Mouse (Mus musculus) hindbrain, embryonic 15.5 days (tissue): ENCODE data around the gene Btnl10. TPM values are rescaled to one million over a fixed set of nuclear protein-coding genes. Genes with fewer than 3 reads are reported as not detected.

Experiments used
- ATAC-seq: fragments of 200-750 bp; cut with Nextera tagmentation; 2 replicates; pipeline ENCODE4 v1.8.0; 2017; ENCODE audit warnings: low read depth, moderate number of reproducible peaks, moderate TSS enrichment; ENCODE audit not compliant: low FRiP score
- H3K27ac ChIP-seq: fragments of 300-500 bp; sonication (generic); replicated peaks from 2 replicates; pipeline ENCODE4 v1.5.1; 2015; ENCODE audit warnings: mild to moderate bottlenecking, inconsistent platforms
- H3K27me3 ChIP-seq: fragments of 300-500 bp; sonication (generic); 2 replicates; pipeline ENCODE4 v1.6.1; 2015; ENCODE audit warnings: control low read depth, inconsistent platforms
- H3K36me3 ChIP-seq: fragments of 300-500 bp; sonication (generic); 2 replicates; pipeline ENCODE4 v1.6.1; 2015; ENCODE audit warnings: control low read depth, inconsistent platforms
- H3K4me1 ChIP-seq: fragments of 300-500 bp; sonication (generic); replicated peaks from 2 replicates; pipeline ENCODE4 v1.6.1; 2015; ENCODE audit warnings: control low read depth, inconsistent platforms
- H3K4me2 ChIP-seq: fragments of 300-500 bp; sonication (generic); 2 replicates; pipeline ENCODE4 v1.6.1; 2015; ENCODE audit warnings: moderate library complexity, mild to moderate bottlenecking, inconsistent platforms
- H3K4me3 ChIP-seq: fragments of 300-500 bp; sonication (generic); 2 replicates; pipeline ENCODE4 v1.5.1; 2015; ENCODE audit warnings: mild to moderate bottlenecking, inconsistent platforms
- H3K9ac ChIP-seq: fragments of 300-500 bp; sonication (generic); 2 replicates; pipeline ENCODE4 v1.6.1; 2015; ENCODE audit warnings: inconsistent platforms
- H3K9me3 ChIP-seq: fragments of 300-500 bp; sonication (generic); 2 replicates; pipeline ENCODE4 v1.6.1; 2016; ENCODE audit warnings: control low read depth, inconsistent platforms
- WGBS: fragments of 180-500 bp; shearing (Covaris S2); methylation state at CpG from one replicate; pipeline ENCODE4 v1.1.7; 2015; 5-methylcytosine and 5-hydroxymethylcytosine counted together
- microRNA-seq: library from miRNA; unstranded; fragments of <30 nt; microRNA quantifications from one replicate; pipeline ENCODE4, GENCODE M21; 2016
- polyA plus RNA-seq: library from polyadenylated mRNA; unstranded; fragments of >200 nt; fragmentation: Nextera tagmentation; extraction: Ambion mirVana; gene quantifications from 2 replicates; pipeline ENCODE4 v1.2.1, GENCODE M21; 2015

Btnl10 gene
- polyA plus RNA-seq, 1 experiment from 2014 or later = not detected

GRCm38 (mm10) chr11:58965001-58965760, 47.5 kb downstream of the Btnl10 start:
- WGBS = 41% methylated on average over 12 of the region's 12 CpGs
- Histone ChIP-seq H3K9ac (no peak overlapping the region), H3K4me3 (no peak overlapping the region)

DNA sequence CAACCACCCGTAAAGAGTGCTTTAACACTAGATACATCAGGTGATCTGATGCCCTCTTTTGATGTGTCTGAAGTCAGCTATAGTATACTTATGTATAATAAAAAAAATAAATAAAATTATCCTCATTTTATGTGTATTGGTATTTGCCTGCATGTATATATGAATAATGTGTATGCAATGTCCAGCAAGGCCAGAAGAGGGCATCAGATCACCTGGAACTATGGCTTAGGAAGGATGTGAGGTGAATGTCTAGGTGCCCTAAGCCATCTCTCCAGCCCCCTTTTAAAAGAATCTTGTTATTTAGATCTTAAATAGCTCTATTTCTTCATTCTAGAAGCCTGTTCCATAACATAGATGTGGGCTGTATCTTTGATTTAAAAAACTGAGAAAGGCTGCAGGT, 49.6 kb downstream of the Btnl10 start:
- H3K36me3 ChIP-seq = peaks cover 4% of the 10 kb centered on the region; the same call in 1 of the 2 replicates
- no peaks in the 10 kb centered on the region for H3K9me3 ChIP-seq
- no peaks in the 10 kb centered on the region for H3K27me3 ChIP-seq
- ATAC-seq = no peak
- H3K4me3 ChIP-seq = no peak overlapping the region
- no peak overlapping the region for H3K4me2 ChIP-seq
- 94% methylated on average over 1 of the region's 1 CpGs for WGBS
- H3K4me1 ChIP-seq = no peaks in the 10 kb centered on the region
- no peak overlapping the region for H3K27ac ChIP-seq
- no peak overlapping the region for H3K9ac ChIP-seq

More at GRCm38 (mm10) chr11:58965001-58965760, 47.5 kb downstream of the Btnl10 start:
- no peaks in the 10 kb centered on the region for H3K27me3 ChIP-seq
- no peak for ATAC-seq
- no peaks in the 10 kb centered on the region for H3K9me3 ChIP-seq
- H3K27ac ChIP-seq = no peak overlapping the region
- 0 out of 2 replicates have a peak, but pooled peaks cover 2% of the 10 kb centered on the region for H3K4me1 ChIP-seq
- peaks cover 4% of the 10 kb centered on the region; the same call in 1 of the 2 replicates for H3K36me3 ChIP-seq
- H3K4me2 ChIP-seq = no peak overlapping the region

- WGBS = 86% methylated on average over 7 of the region's 7 CpGs
- Histone ChIP-seq H3K9me3 (no peaks in the 10 kb centered on the region), H3K36me3 (peaks cover 4% of the 10 kb centered on the region; the same call in 1 of the 2 replicates), H3K4me2 (no peak overlapping the region), H3K4me1 (no peaks in the 10 kb centered on the region), H3K27ac (no peak overlapping the region), H3K27me3 (no peaks in the 10 kb centered on the region), H3K9ac (no peak overlapping the region), H3K4me3 (no peak overlapping the region)
- no peak for ATAC-seq
These were observed 50.8 kb downstream of the Btnl10 start for GRCm38 (mm10) chr11:58968551-58968950.

DNA sequence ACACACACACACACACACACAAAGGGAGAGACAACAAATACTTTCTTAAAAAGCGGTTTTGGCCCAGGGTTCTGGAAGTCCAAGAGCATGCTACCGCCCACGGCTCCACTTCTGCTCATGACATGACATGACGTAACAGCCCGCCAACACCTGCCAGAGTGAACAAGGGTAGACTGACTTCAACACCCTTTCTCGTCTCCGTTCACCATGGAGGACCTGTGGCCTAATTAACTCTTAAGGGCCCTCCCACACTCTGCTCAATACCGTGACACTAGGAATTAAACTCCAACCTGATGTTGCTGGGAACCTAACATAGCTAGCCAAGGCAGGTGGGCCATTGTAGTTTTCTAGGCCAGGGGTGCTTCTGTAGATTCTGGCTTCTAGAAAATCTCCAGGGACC, 51.3 kb downstream of the Btnl10 start:
- 88% methylated on average over 8 of the region's 8 CpGs for WGBS
- no peak for ATAC-seq
- H3K27ac ChIP-seq = no peak overlapping the region

DNA sequence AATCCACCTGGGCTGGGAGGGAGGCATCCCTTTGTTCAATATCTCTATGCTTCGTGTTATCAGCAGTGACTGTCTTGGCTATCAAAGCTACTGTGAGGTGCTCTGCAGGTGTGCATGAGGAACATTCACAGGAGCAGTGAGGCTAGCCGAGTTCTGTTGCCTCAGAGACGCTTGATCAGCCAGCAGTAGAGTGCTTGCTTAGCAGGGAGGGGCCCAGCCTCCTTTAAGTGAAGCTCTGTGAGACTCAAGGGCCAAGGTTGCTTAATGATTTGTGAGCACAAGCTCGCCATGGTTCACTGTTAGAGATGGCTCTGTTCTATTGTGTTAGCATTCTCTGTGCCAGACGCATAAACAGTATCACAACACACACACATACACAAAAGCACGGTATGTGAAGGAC, 52.0 kb downstream of the Btnl10 start:
- Histone ChIP-seq H3K4me2 (no peak overlapping the region), H3K36me3 (peaks cover 4% of the 10 kb centered on the region; the same call in 1 of the 2 replicates), H3K27ac (no peak overlapping the region), H3K27me3 (no peaks in the 10 kb centered on the region), H3K4me3 (no peak overlapping the region), H3K4me1 (no peaks in the 10 kb centered on the region), H3K9ac (no peak overlapping the region), H3K9me3 (no peaks in the 10 kb centered on the region)
- 83% methylated on average over 6 of the region's 6 CpGs for WGBS
- no peak for ATAC-seq

More for the DNA sequence above, 51.3 kb downstream of the Btnl10 start:
- H3K27me3 ChIP-seq = no peaks in the 10 kb centered on the region
- no peaks in the 10 kb centered on the region for H3K9me3 ChIP-seq
- peaks cover 4% of the 10 kb centered on the region; the same call in 1 of the 2 replicates for H3K36me3 ChIP-seq
- H3K4me1 ChIP-seq = no peaks in the 10 kb centered on the region
- H3K4me2 ChIP-seq = no peak overlapping the region
- no peak overlapping the region for H3K4me3 ChIP-seq
- H3K9ac ChIP-seq = no peak overlapping the region

DNA sequence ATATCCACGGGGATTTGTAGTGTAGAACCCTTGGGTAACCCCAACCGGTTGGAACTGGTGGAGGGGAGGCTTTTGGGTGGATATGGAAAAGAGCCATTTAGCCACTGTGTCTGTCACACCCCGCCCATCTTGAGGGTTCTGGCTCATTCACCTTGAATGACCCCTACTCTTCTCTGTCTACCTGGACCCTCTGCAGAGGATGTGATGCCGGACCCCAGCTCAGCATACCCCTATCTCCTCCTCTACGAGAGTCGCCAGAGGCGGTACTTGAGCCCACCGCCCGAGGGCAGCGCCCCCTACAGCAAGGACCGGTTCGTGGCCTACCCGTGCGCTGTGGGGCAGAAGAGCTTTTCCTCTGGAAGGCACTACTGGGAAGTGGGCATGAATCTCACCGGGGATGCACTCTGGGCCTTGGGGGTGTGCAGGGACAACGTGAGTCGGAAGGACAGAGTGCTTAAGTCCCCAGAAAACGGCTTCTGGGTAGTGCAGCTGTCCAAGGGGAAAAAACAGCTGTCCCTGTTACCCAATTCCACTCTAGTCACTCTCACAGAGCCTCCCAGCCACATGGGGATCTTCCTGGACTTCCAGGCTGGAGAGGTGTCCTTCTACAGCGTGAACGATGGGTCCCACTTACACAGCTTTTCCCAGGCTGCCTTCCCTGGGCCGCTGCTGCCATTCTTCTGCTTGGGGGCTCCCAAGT, 53.3 kb downstream of the Btnl10 start:
- Histone ChIP-seq H3K9ac (no peak overlapping the region), H3K4me3 (no peak overlapping the region), H3K9me3 (no peaks in the 10 kb centered on the region), H3K27me3 (no peaks in the 10 kb centered on the region), H3K4me2 (no peak overlapping the region), H3K4me1 (peaks cover 8% of the 10 kb centered on the region), H3K36me3 (peaks cover 4% of the 10 kb centered on the region; the same call in 1 of the 2 replicates), H3K27ac (no peak overlapping the region)
- no peak for ATAC-seq
- 91% methylated on average over 21 of the region's 21 CpGs for WGBS

GRCm38 (mm10) chr11:58971796-58972195, 54.1 kb downstream of the Btnl10 start:
- H3K27ac ChIP-seq = no peak overlapping the region
- H3K9ac ChIP-seq = no peak overlapping the region
- no peak overlapping the region for H3K4me2 ChIP-seq
- ATAC-seq = no peak
- H3K9me3 ChIP-seq = no peaks in the 10 kb centered on the region
- H3K27me3 ChIP-seq = no peaks in the 10 kb centered on the region
- 94% methylated on average over 3 of the region's 3 CpGs for WGBS
- peaks cover 11% of the 10 kb centered on the region for H3K4me1 ChIP-seq
- peaks cover 4% of the 10 kb centered on the region; the same call in 1 of the 2 replicates for H3K36me3 ChIP-seq
- H3K4me3 ChIP-seq = no peak overlapping the region

GRCm38 (mm10) chr11:58974414-58974813, 56.7 kb downstream of the Btnl10 start:
- no peak overlapping the region for H3K4me2 ChIP-seq
- 84% methylated on average over 3 of the region's 3 CpGs for WGBS
- H3K27me3 ChIP-seq = no peaks in the 10 kb centered on the region

More at GRCm38 (mm10) chr11:58974414-58974813, 56.7 kb downstream of the Btnl10 start:
- H3K36me3 ChIP-seq = peaks cover 4% of the 10 kb centered on the region; the same call in 1 of the 2 replicates
- H3K4me1 ChIP-seq = peaks cover 25% of the 10 kb centered on the region
- no peak for ATAC-seq
- H3K9me3 ChIP-seq = no peaks in the 10 kb centered on the region
- no peak overlapping the region for H3K9ac ChIP-seq
- no peak overlapping the region for H3K27ac ChIP-seq
- no peak overlapping the region for H3K4me3 ChIP-seq

Small RNAs within 50 kb of the gene (microRNA-seq; reads per million reads assigned to microRNA genes)
- not detected for gene Gm44313

Other genes starting within 250 kb of the Btnl10 start
- gene Olfr320, start 236.8 kb upstream of the Btnl10 start, polyA plus RNA-seq = not detected in 2 replicates
- gene Olfr319, start 218.7 kb upstream of the Btnl10 start, polyA plus RNA-seq = not detected in 2 replicates
- gene Olfr318, start 193.9 kb upstream of the Btnl10 start, polyA plus RNA-seq = not detected in 2 replicates
- 0.16 and 0.44 TPM in 2 replicates for gene Olfr317, start 178.7 kb upstream of the Btnl10 start, polyA plus RNA-seq
- gene Olfr316, start 165.2 kb upstream of the Btnl10 start, polyA plus RNA-seq = 0.05 TPM in 1 of 2 replicates, not detected in the other
- not detected in 2 replicates for gene Olfr315, start 144.7 kb upstream of the Btnl10 start, polyA plus RNA-seq
- not detected in 2 replicates for gene Olfr314, start 135.0 kb upstream of the Btnl10 start, polyA plus RNA-seq
- gene Fam183b, start 115.9 kb upstream of the Btnl10 start, polyA plus RNA-seq = 9.9 and 10.7 TPM in 2 replicates
- gene Olfr313, start 102.9 kb upstream of the Btnl10 start, polyA plus RNA-seq = not detected in 2 replicates
- not detected in 2 replicates for gene Olfr312, start 88.7 kb upstream of the Btnl10 start, polyA plus RNA-seq
- gene Olfr311, start 78.7 kb upstream of the Btnl10 start, polyA plus RNA-seq = not detected in 2 replicates
- 21.1 and 22.4 TPM in 2 replicates for gene Gm12258, start 70.8 kb upstream of the Btnl10 start, polyA plus RNA-seq
- 10.0 and 11.8 TPM in 2 replicates for gene 2810021J22Rik, start 50.7 kb upstream of the Btnl10 start, polyA plus RNA-seq
- gene Zfp39, start 13.7 kb upstream of the Btnl10 start, polyA plus RNA-seq = 6.1 and 6.9 TPM in 2 replicates
- gene Rnf187, start 21.0 kb downstream of the Btnl10 start, polyA plus RNA-seq = 603 and 674 TPM in 2 replicates
- gene Hist3h2ba, start 31.0 kb downstream of the Btnl10 start, polyA plus RNA-seq = 230 and 238 TPM in 2 replicates
- gene Hist3h2a, start 36.8 kb downstream of the Btnl10 start, polyA plus RNA-seq = 96.0 and 96.7 TPM in 2 replicates
- 1.4 TPM in 2 replicates for gene Trim17, start 36.8 kb downstream of the Btnl10 start, polyA plus RNA-seq
- gene Trim11, start 60.2 kb downstream of the Btnl10 start, polyA plus RNA-seq = 19.3 and 20.7 TPM in 2 replicates
- gene Obscn, start 218.5 kb downstream of the Btnl10 start, polyA plus RNA-seq = 0.34 and 0.45 TPM in 2 replicates
- 7.1 and 7.5 TPM in 2 replicates for gene Iba57, start 245.8 kb downstream of the Btnl10 start, polyA plus RNA-seq